Mouse (Mus musculus) intestine, embryonic 16.5 days (tissue): Measurements from ENCODE around the gene Eprs. TPM values are rescaled to one million over a fixed set of nuclear protein-coding genes. Genes with fewer than 3 reads are reported as not detected.

Source experiments
- ATAC-seq: fragments of 200-750 bp; cut with Nextera tagmentation; 2 replicates; pipeline ENCODE4 v1.8.0; 2017; ENCODE audit warnings: moderate TSS enrichment, moderate library complexity
- H3K27ac ChIP-seq: fragments of 300-500 bp; sonication (generic); 2 replicates; pipeline ENCODE4 v1.5.1; 2014; ENCODE audit warnings: mild to moderate bottlenecking, low read length
- H3K27me3 ChIP-seq: fragments of 300-500 bp; sonication (generic); replicated peaks from 2 replicates; pipeline ENCODE4 v1.6.1; 2014; ENCODE audit warnings: low read length, control low read depth, mixed read lengths; ENCODE audit not compliant: control insufficient read depth, insufficient read depth
- H3K36me3 ChIP-seq: fragments of 300-500 bp; sonication (generic); 2 replicates; pipeline ENCODE4 v1.6.1; 2014; ENCODE audit warnings: low read length, control low read depth; ENCODE audit not compliant: control insufficient read depth, insufficient read depth
- H3K4me1 ChIP-seq: fragments of 300-500 bp; sonication (generic); 2 replicates; pipeline ENCODE4 v1.6.1; 2014; ENCODE audit warnings: low read length, control low read depth, mixed read lengths; ENCODE audit not compliant: control insufficient read depth, insufficient read depth
- H3K4me2 ChIP-seq: fragments of 300-500 bp; sonication (generic); 2 replicates; pipeline ENCODE4 v1.6.1; 2014; ENCODE audit warnings: low read depth, low read length, control low read depth
- H3K4me3 ChIP-seq: fragments of 300-500 bp; sonication (generic); 2 replicates; pipeline ENCODE4 v1.5.1; 2014; ENCODE audit warnings: mild to moderate bottlenecking, low read length
- H3K9ac ChIP-seq: fragments of 300-500 bp; sonication (generic); 2 replicates; pipeline ENCODE4 v1.6.1; 2014; ENCODE audit warnings: low read depth, low read length
- H3K9me3 ChIP-seq: fragments of 300-500 bp; sonication (generic); 2 replicates; pipeline ENCODE4 v1.6.1; 2016; ENCODE audit warnings: low read length, control low read depth; ENCODE audit not compliant: control insufficient read depth
- WGBS: fragments of 180-500 bp; shearing (Covaris S2); extraction: QIAGEN DNeasy Blood & Tissue Kit; methylation state at CpG from one replicate; pipeline ENCODE4 v1.1.7; 2014; 5-methylcytosine and 5-hydroxymethylcytosine counted together
- polyA plus RNA-seq: library from polyadenylated mRNA; unstranded; fragments of >200 nt; fragmentation: Nextera tagmentation; extraction: Ambion mirVana; gene quantifications from 2 replicates; pipeline ENCODE4 v1.2.1, GENCODE M21; 2015

Eprs gene
- polyA plus RNA-seq, 1 experiment from 2014 or later: 132 TPM

- Histone ChIP-seq H3K4me1 (no peaks in the 10 kb centered on the region), H3K9ac (no peak overlapping the region), H3K36me3 (peaks cover 26% of the 10 kb centered on the region), H3K9me3 (no peaks in the 10 kb centered on the region), H3K27me3 (no peaks in the 10 kb centered on the region), H3K27ac (no peak overlapping the region), H3K4me3 (no peak overlapping the region), H3K4me2 (no peak overlapping the region)
- WGBS: 90% methylated on average over 2 of the region's 2 CpGs
- ATAC-seq: no peak
These were observed 14.6 kb downstream of the Eprs start for GRCm38 (mm10) chr1:185377429-185377828.

GRCm38 (mm10) chr1:185401615-185402014 lies 38.8 kb downstream of the Eprs start:
- H3K4me1 ChIP-seq: no peaks in the 10 kb centered on the region
- peaks cover 19% of the 10 kb centered on the region for H3K36me3 ChIP-seq
- no peak overlapping the region for H3K4me2 ChIP-seq
- 90% methylated on average over 5 of the region's 5 CpGs for WGBS
- no peak overlapping the region for H3K4me3 ChIP-seq
- no peaks in the 10 kb centered on the region for H3K9me3 ChIP-seq
- no peak overlapping the region; the same call in 1 of the 2 replicates for H3K27ac ChIP-seq
- H3K27me3 ChIP-seq: no peaks in the 10 kb centered on the region
- ATAC-seq: no peak
- H3K9ac ChIP-seq: no peak overlapping the region

- ATAC-seq: no peak
These were observed 41.2 kb downstream of the Eprs start for GRCm38 (mm10) chr1:185404021-185404420.

DNA sequence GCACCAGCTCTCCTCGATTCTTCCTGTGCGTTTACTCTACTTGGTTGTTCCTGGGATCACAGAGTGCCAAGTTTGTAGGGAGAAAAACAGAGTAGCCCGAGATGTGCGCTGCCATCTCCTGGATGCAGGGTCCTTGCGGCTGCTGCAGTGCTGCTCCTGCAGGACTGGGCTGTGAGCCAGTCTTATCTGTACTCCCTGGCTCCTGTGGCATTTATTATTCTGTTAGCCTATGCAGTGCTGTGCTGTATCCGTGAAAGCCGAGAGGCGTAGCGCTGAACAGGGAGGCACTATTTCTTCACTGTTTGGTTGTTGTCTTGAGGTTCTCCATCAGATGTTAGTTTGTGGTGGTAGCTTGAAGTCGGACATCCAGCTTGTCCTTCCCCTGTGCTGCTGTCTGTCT lies 43.1 kb downstream of the Eprs start:
- 93% methylated on average over 10 of the region's 10 CpGs for WGBS
- Histone ChIP-seq H3K9ac (no peak overlapping the region), H3K4me2 (no peak overlapping the region), H3K36me3 (peaks cover 34% of the 10 kb centered on the region), H3K27me3 (no peaks in the 10 kb centered on the region), H3K27ac (no peak overlapping the region), H3K9me3 (no peaks in the 10 kb centered on the region), H3K4me3 (no peak overlapping the region), H3K4me1 (no peaks in the 10 kb centered on the region)
- no peak for ATAC-seq

More at GRCm38 (mm10) chr1:185404021-185404420, 41.2 kb downstream of the Eprs start:
- Histone ChIP-seq H3K27me3 (no peaks in the 10 kb centered on the region), H3K27ac (no peak overlapping the region), H3K4me1 (no peaks in the 10 kb centered on the region), H3K9ac (no peak overlapping the region), H3K4me3 (no peak overlapping the region), H3K36me3 (peaks cover 24% of the 10 kb centered on the region), H3K4me2 (no peak overlapping the region), H3K9me3 (no peaks in the 10 kb centered on the region)
- WGBS: 34% methylated on average over 2 of the region's 2 CpGs

DNA sequence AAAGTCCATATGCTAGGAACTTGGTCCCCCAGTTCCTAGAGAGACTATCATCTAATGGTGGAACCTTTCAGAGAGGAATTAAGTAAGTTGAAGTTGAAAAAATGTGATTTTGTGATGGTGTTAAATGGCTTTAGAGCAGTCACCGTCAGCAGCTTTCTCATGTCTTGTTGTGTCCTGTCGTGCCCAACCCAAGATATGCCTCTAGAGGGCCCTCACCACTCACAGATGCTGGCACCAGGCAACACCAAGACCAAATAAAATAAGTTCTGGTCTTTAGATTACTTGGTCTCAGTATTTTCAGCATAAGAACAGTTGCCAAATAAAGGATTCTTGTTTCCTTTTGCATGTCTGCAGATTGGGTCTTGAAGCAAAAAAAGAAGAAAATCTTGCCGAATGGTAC lies 47.0 kb downstream of the Eprs start:
- Histone ChIP-seq H3K27me3 (no peaks in the 10 kb centered on the region), H3K4me1 (no peaks in the 10 kb centered on the region), H3K9ac (no peak overlapping the region), H3K4me2 (no peak overlapping the region), H3K4me3 (no peak overlapping the region), H3K36me3 (peaks cover 32% of the 10 kb centered on the region), H3K27ac (no peak overlapping the region), H3K9me3 (no peaks in the 10 kb centered on the region)
- 72% methylated on average over 3 of the region's 3 CpGs for WGBS
- no peak for ATAC-seq

- Histone ChIP-seq H3K36me3 (peaks cover 31% of the 10 kb centered on the region), H3K27ac (no peak overlapping the region), H3K4me2 (no peak overlapping the region), H3K4me1 (no peaks in the 10 kb centered on the region), H3K4me3 (no peak overlapping the region), H3K27me3 (no peaks in the 10 kb centered on the region), H3K9me3 (no peaks in the 10 kb centered on the region), H3K9ac (no peak overlapping the region)
- 91% methylated on average over 9 of the region's 9 CpGs for WGBS
- ATAC-seq: no peak
These were observed 55.2 kb downstream of the Eprs start for GRCm38 (mm10) chr1:185418011-185418410.

GRCm38 (mm10) chr1:185419805-185420204 lies 57.0 kb downstream of the Eprs start:
- Histone ChIP-seq H3K4me3 (no peak overlapping the region), H3K4me1 (no peaks in the 10 kb centered on the region), H3K4me2 (no peak overlapping the region), H3K27ac (no peak overlapping the region), H3K36me3 (peaks cover 31% of the 10 kb centered on the region), H3K9ac (no peak overlapping the region), H3K9me3 (no peaks in the 10 kb centered on the region), H3K27me3 (no peaks in the 10 kb centered on the region)
- ATAC-seq: no peak
- WGBS: 88% methylated on average over 5 of the region's 5 CpGs

GRCm38 (mm10) chr1:185420776-185421175 lies 57.9 kb downstream of the Eprs start:
- 93% methylated on average over 6 of the region's 6 CpGs for WGBS
- Histone ChIP-seq H3K9me3 (no peaks in the 10 kb centered on the region), H3K4me1 (no peaks in the 10 kb centered on the region), H3K36me3 (peaks cover 34% of the 10 kb centered on the region), H3K27me3 (no peaks in the 10 kb centered on the region), H3K9ac (no peak overlapping the region), H3K27ac (no peak overlapping the region), H3K4me3 (no peak overlapping the region), H3K4me2 (no peak overlapping the region)
- no peak for ATAC-seq

DNA sequence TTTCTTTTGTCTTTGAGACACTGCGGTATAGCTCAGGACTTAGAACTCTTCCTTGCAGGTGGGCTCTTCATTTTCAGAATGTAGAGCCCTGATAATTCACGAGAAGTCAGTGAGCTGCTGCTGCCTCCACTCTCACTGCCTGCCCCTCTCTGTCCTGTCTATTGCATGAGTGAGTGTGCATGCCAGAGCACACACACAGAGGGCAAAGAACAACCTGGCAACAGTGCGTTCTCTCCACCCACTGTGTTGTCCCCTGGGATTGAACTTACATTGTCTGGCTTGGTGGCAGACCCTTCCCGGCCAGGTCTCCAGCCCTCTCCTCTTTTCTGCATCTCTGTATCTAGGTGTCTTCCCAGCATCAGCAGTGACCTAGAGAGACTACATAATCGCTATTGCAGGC lies 63.7 kb downstream of the Eprs start:
- ATAC-seq: no peak
- H3K9me3 ChIP-seq: no peaks in the 10 kb centered on the region
- 87% methylated on average over 5 of the region's 5 CpGs for WGBS

DNA sequence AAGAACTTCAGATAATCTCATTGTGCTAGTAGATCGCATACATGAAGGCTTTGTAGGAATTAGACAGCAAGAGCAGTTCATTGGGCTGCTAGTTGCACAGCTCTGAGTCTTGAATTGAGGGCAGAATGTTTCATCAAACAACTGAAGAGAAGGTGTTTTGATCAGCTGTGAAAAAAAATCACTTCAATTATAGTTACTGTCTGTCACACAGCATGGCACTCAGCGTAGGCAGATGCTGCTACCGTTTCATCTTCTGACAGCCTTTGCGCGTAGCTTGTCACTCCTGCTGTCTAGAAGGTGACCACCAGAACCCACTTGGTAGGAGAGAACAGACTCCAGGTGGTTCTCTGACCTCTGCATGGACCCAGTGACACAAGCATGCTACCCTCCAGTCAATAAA lies 67.6 kb downstream of the Eprs start:
- Histone ChIP-seq H3K4me3 (no peak overlapping the region), H3K27ac (no peak overlapping the region), H3K27me3 (no peaks in the 10 kb centered on the region), H3K9me3 (no peaks in the 10 kb centered on the region), H3K4me2 (no peak overlapping the region), H3K36me3 (peaks cover 8% of the 10 kb centered on the region), H3K9ac (no peak overlapping the region), H3K4me1 (0 out of 2 replicates have a peak, but pooled peaks cover 4% of the 10 kb centered on the region)
- WGBS: 92% methylated on average over 5 of the region's 5 CpGs
- ATAC-seq: no peak

More for the DNA sequence above, 63.7 kb downstream of the Eprs start:
- Histone ChIP-seq H3K27ac (no peak overlapping the region), H3K27me3 (no peaks in the 10 kb centered on the region), H3K4me1 (0 out of 2 replicates have a peak, but pooled peaks cover 4% of the 10 kb centered on the region), H3K4me2 (no peak overlapping the region), H3K4me3 (no peak overlapping the region), H3K36me3 (peaks cover 14% of the 10 kb centered on the region), H3K9ac (no peak overlapping the region)
